Mouse (Mus musculus) heart, postnatal 36 days (tissue): ENCODE measurements around the gene Arl15. TPM values are rescaled to one million over a fixed set of nuclear protein-coding genes. Genes with fewer than 3 reads are reported as not detected.

Experiments
- DNase-seq, 2 experiments: peaks; one replicate each; pipeline ENCODE4 v3.0.0; 2021 to 2022
- intact Hi-C: fragments of 180-260 bp; cut with DNase I; formaldehyde crosslinking; loops from one replicate; pipeline ENCODE4 v1.15.1; 2025
- total RNA-seq, 2 experiments: library from RNA; stranded (reverse); gene quantifications; 2 replicates each; pipeline ENCODE4 v1.2.3; 2021

Gene Arl15
- total RNA-seq, 2 experiments from 2014 or later: 7.5 to 8.1 TPM

DNA sequence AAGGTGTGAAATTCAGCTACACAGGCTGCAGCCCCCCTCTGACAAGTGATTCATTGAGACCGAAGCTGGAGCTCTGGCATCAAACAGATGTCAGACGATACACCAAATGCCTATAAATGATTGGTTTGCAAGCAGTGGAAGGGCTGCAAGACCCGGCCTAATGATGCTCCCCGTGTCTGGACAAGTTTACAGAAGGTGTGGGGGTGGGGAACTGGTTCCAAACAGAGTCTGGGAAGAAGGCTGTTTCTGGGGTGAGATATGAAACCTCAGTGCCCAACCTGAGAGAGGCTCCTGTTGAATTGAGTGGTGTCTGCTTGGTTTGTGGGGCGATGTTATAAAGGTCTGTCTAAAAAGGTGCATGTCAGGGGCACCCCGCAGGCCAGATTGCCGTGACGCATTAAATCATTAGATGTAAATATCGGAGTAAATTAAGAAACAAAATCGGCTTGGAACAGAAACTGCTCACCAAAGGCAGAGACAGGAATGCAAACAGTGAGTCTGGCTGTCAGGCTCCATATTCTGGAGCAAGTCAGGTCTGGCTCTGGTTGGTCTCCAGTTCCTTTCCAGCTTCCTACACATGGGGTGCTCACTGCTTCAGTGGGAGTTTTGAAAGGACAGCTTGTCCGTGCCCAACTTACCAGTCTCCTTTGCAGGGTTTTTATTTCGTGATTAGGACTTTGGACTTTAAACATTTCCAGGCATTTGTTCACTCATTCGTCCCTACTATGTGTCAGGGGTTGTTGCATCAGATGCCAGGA lies 365.5 kb downstream of the Arl15 start:
- intact Hi-C loops: no loop called here

DNA sequence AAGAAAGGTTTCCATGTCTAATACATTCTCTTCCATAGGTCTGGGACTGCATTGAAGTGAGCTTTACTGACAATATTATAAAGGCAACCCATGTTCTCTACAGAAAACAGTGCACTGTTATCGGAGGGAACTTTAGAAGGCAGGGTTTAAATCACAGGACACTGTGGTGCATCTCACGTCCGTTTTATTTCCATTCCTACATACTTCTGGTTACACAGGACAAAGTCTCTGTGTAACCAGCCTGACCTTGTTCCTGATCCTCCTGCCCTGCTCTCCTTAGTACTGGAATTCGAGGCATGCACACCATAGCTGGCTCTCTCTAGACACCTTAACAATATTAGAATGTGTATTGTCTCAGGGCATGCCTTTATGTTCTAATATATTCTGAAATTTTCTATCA lies 368.4 kb downstream of the Arl15 start:
- DNase-seq: no peak
- intact Hi-C loops: no loop called here

More for the DNA sequence above, 365.5 kb downstream of the Arl15 start:
- DNase-seq: no peak

DNA sequence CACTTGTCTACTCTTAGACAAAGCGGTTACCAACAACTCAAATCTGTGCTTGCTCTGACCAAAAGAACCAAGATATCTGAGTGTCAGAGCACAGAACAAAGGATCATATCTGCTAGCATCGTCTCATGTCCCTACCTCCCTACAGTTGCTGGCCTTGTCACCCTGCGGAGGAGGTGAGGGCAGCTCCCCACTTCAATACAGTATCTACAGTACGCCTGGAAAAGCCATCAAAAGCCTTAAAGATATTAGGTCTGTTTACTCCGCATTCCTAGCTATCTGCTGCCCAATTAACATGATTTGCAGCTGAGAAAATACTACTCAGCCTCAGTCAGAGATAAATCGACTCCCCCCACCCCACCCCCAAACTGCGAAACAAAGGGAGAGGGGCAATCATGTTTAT lies 371.3 kb downstream of the Arl15 start:
- intact Hi-C loops: no loop called here
- no peak for DNase-seq

DNA sequence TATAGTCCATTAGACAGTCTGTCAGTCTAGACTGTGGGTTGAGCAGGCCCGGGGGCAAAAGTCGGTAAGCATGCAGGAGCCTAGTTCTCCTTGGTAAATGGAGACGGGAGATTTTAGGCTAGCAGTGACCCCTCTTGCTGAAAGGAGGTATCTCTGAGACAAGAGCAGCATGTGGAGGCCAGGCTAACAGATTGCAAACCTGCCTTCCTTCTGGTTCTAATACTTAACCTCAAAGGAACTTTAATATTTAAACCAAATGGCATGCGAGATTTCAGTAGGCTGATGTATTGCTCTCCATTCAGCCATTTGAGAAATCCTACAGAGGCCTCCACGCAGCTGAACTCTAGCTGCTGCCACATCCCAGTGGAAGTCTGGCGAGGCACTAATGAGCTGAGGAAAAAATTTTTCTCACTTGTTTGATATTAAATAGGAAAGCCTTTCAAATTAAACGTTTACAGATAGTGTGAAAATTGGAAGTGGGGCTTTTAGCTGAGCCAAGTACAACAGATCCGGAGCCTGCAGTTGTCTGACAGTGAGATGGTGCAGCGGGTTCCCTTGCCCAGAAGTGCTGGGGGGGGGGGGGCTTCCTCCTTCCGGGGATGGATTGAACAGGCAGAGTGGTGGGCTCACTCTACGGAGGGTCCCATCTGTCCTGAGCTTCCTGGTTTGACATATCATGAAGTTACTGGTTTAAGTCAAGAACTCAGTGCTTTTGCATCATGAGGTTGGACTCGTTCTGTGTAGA lies 372.3 kb downstream of the Arl15 start:
- DNase-seq: no peak
- intact Hi-C loops: no loop called here

DNA sequence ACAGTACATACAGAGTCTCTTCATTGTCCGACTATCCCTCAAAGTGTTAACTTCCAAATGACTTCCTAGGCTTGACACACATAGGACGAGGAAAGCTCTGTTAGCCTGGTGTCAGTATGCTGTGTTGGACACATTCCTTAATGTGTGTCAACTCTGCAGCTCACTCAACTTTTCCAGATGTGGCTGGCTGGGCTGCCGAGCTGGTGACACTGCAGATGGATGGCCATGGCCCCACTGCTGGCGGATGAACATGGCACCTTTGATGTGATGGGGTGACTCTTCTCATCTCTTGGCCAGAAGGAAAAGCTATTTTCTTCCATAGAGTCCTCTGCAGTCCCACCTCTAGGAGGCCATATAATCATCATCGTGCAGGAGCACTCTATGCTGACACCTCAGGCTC lies 375.8 kb downstream of the Arl15 start:
- no peak for DNase-seq
- intact Hi-C loops: no loop called here

DNA sequence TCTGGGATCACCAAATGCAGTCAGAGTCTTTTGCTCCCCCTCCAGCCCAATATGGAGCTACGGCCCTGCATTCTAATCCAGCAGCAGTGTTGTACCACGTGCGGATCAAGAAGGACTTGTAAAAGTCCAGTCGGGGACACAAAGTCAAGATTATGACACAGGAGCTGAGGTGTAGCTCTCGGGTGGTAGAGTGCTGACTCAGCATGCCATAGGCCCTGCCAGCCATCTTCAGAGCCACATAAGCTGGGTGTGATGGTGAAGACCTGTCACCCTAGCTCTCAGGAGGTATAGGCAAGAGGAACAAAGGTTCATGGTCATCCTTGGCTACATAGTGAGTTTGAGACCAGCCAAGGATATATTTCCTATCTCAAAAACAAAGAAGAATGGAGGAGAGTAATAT lies 377.2 kb downstream of the Arl15 start:
- no peak for DNase-seq
- intact Hi-C loops: no loop called here

DNA sequence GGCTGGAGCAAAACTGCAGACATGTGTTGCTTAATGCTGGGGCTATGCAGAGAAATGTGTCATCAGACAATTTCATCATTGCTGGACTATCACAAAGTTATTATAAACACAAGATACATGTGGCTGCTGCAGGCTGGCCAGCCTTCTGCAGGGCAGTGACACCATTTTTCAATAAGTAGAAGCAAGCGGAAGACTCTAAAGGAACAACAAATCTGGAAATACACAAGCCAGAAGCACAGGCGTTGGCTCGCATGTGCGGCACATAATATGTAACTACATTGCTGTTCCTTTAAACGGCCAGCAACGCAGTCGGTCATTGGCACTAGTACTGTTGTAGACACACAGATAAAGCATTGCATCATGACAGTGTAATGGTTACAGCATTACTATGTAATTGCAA lies 393.8 kb downstream of the Arl15 start:
- intact Hi-C loops: no loop called here
- no peak for DNase-seq

DNA sequence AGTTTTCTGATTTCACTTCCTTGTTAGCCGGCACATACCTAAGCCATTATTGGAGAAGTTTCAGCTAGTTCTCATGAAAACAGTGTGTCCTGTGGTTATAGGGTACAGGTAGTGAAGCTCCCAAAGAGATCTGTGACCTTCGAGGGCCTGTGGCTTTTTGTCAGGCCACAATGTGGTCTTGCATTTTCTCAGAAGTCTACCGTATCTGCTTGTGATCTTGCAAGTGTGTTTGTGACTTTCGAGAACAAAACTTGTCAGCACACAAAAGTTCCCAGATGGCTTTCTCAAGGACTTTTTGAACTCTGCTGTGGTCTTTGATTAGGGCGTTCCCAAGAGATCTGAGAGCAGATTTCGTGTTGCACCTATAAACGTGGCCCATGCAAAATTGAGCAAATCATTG lies 394.5 kb downstream of the Arl15 start:
- intact Hi-C loops: no loop called here
- DNase-seq: no peak

DNA sequence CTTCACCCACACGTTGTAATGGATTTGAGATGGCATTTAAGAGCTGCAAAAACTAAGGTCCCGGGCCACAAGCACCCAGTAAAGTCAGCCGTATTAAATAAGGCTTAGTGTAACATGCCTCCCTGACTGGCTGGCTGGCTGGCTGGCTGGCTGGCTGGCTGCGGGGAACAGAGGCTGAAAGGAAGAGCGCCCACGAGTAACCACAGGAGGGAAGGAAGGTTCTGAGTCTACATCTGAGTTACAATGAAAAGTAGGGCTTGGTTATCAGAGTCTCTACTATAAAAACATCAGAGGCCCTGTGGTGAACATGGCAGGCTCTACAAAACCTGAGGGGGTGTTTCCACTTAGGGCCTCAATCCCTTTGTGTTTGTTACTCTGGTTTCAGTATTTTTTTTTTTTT lies 395.1 kb downstream of the Arl15 start:
- intact Hi-C loops: no loop called here
- DNase-seq: no peak

DNA sequence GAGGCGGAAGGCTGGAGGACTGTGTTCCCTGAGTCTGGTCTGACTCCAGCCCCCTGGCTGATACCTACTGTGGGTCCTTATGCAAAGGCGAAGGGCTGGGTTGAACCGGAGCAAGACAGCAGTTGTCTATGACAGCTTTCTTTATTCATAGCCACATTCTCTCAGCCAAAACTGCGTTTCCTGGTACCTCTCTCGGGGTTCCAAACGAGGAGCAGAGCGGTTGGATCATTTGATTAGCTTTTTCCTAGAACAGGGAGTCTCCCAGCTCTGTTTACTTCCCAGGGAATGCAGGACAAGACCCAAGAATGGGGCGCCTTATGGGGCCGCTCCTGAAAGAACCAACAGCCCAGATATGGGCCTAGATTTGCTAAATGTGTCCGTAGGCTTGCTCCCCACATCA lies 396.6 kb downstream of the Arl15 start:
- intact Hi-C loops: no loop called here
- no peak for DNase-seq

DNA sequence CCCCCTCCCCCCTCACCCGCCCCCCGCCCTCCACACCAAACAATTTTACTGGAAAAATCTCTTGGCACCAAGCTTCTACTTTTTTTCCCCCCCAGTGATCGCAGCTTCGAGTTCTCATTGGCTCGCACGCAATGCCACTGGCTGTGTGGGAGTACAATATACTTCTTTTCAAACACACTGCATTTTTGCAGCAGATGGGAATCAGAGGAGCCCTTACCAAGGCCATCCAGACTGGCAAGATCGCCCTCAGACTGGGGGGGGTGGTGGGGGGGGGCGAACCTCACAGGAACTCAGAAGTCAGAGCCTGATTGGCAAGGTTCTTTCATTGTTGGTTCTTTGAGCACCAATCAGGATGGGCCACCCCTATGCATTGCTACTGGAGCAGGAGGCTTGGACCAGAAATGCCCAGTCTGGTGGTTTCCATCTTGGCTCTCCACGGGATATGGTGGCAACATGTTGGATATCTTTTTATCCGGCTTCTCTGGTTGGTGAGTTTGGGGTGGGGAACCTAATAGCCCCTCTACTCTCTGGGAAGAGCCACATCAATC lies 404.0 kb downstream of the Arl15 start:
- intact Hi-C loops: no loop called here
- DNase-seq: no peak

DNA sequence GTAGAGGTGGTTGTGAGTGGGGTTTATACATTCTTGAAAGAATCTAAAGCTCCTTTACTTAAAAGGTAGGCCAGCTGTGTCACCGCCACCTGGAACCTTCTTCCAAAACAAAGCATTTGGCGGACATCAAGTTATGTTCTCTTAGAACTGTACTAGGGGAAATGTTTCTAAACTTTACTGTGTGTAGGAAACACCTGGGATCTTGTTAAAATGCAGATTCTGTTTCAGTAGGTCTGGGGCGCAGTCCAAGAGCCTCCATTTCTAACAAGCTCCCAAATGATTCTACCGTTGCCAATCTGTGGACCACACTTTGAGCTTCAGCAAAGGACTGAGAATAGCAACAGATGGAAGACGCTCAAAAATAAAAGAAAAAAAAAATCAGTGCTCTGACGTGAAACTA lies 405.4 kb downstream of the Arl15 start:
- intact Hi-C loops: no loop called here
- DNase-seq: no peak

DNA sequence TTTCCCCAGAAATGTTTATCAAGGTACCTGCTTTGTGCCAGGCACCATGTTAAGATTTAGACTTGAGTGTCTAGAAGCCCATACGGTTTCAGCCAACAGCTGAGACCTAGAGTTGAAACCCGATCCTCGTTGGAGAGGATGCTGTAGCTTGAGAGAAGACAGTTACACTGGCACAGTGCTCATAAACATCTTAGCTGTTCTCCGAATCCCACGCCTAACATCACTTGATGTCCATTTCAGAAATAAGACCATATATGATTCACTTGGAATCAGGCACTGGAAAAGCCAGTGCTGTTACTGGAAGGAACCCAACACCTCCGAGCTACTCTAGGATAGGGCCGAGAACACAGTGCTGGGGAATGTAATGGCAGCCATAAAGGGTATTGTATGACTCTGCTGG lies 406.2 kb downstream of the Arl15 start:
- intact Hi-C loops: no loop called here
- no peak for DNase-seq

DNA sequence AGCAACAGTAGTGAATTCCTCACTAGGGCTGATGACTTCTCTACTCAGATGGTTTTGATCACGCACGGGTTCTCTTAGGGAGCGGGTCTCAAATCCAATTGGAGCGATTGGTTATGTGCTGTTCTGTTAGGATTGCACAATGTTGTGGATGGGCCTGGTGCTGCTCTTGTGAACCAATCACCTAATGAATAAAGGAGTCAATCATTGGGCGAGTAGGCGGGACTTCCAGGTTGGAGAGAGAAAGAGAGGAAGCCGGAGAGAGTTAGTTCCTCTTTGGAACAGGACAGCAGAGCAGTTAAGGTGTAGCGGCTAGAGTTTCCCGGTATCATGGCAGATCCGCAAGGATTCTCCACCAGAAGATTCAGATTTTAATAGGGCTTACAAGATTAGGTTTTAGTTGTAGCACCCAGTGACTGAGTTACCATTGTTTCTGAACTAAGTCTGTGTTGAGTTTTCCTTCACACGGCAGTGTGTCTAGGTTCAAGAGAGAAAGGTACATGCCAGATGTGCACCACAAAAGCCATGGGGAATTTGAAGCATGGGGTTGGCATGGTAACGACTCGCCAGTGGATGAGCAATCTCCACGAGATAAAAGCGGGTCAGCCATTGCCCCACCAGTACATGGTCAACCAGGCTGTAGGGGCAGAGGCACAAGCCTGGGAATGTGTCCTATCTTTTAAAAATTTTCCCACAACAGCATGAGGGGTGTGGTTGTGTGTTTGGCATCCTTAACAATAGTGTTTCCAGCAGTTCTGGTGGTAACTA lies 408.7 kb downstream of the Arl15 start:
- intact Hi-C loops: no loop called here
- DNase-seq: no peak

Other genes with a start within 250 kb of the Arl15 start
- 10 to 100 TPM; 21.4 to 21.8 TPM for gene Snx18, start 175.9 kb upstream of the Arl15 start, total RNA-seq
- gene Hspb3, start 130.8 kb upstream of the Arl15 start, total RNA-seq: 10 to 100 TPM; 13.8 to 15.2 TPM